Mouse (Mus musculus) testis, adult 2 months (tissue): ENCODE measurements around the gene Adgrf3.

Source experiments
- CTCF ChIP-seq: fragments of 200-500 bp; IDR thresholded peaks from 2 replicates; pipeline ENCODE4 v1.5.1; 2012; ENCODE audit warnings: low read depth, mild to moderate bottlenecking, inconsistent platforms, low read length, moderate library complexity; ENCODE audit not compliant: control insufficient read depth, insufficient read depth, insufficient replicate concordance
- POLR2A ChIP-seq: fragments of 200-500 bp; IDR thresholded peaks from 2 replicates; pipeline ENCODE4 v1.6.1; 2012; ENCODE audit warnings: low read depth, mild to moderate bottlenecking, inconsistent platforms, low read length, moderate library complexity; ENCODE audit not compliant: control insufficient read depth

DNA sequence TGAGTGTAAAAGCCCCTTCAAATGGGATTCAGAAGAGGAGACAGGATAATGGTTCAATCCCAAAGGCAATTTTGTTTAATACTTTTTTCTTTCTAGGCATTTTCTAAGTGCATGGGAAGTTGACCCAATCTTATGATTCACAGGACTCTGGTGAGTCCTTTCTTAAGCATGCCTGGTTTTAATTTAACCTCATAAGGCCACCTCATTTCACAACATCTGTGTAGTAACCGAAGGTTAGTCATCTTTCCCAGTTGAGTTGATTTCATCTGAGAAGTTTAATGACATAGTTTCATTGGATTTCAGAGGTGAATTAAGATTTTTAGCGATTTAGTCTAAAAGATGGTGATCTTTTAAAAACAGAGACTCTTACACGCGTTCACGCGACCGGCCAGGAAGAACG lies 17.2 kb upstream of the Adgrf3 start:
- TF ChIP-seq CTCF (no peak), POLR2A (no peak)
